Mouse (Mus musculus) layer of hippocampus, adult 2 months (tissue): ENCODE measurements around the gene Serpinb1a. TPM values are rescaled to one million over a fixed set of nuclear protein-coding genes. Genes with fewer than 3 reads are reported as not detected.

Experiments used
- DNase-seq, 2 experiments: peaks; one replicate each; pipeline ENCODE4 v3.0.0; 2022; ENCODE audit warnings: low spot score in 2 of 2
- H3K27ac ChIP-seq: fragments of 200-600 bp; 2 replicates; pipeline ENCODE4 v1.8.1; 2022
- H3K4me3 ChIP-seq: fragments of 200-600 bp; 2 replicates; pipeline ENCODE4 v1.8.1; 2022; ENCODE audit warnings: mild to moderate bottlenecking
- CTCF ChIP-seq: fragments of 200-600 bp; conservative IDR thresholded peaks from 2 replicates; pipeline ENCODE4 v1.8.1; 2022; ENCODE audit warnings: antibody characterized with exemption, mild to moderate bottlenecking, moderate library complexity
- total RNA-seq, 2 experiments: library from RNA; stranded (reverse); gene quantifications; 2 replicates each; pipeline ENCODE4 v1.2.3; 2021

The Serpinb1a gene
- total RNA-seq, 2 experiments from 2014 or later: 5.3 to 6.6 TPM

GRCm38 (mm10) chr13:32860821-32861220, 9.8 kb upstream of the Serpinb1a start:
- no peak for DNase-seq
- no peak overlapping the region for H3K27ac ChIP-seq
- no peak for TF ChIP-seq CTCF
- no peak overlapping the region for H3K4me3 ChIP-seq

GRCm38 (mm10) chr13:32853073-32853472, 2.1 kb upstream of the Serpinb1a start:
- no peak overlapping the region for H3K27ac ChIP-seq
- no peak overlapping the region for H3K4me3 ChIP-seq
- TF ChIP-seq CTCF: no peak
- DNase-seq: no peak

GRCm38 (mm10) chr13:32852539-32852938, 1.6 kb upstream of the Serpinb1a start:
- no peak for TF ChIP-seq CTCF

GRCm38 (mm10) chr13:32851967-32852366, 982 bp upstream of the Serpinb1a start:
- no peak overlapping the region for H3K27ac ChIP-seq
- peak; percentile 86 for TF ChIP-seq CTCF
- peak; percentile 35 to 45 for DNase-seq
- no peak overlapping the region for H3K4me3 ChIP-seq

More at GRCm38 (mm10) chr13:32852539-32852938, 1.6 kb upstream of the Serpinb1a start:
- Histone ChIP-seq H3K4me3 (no peak overlapping the region), H3K27ac (no peak overlapping the region)
- DNase-seq: no peak

GRCm38 (mm10) chr13:32850156-32850555, 829 bp downstream of the Serpinb1a start:
- TF ChIP-seq CTCF: no peak
- H3K27ac ChIP-seq: 0 out of 2 replicates have a peak overlapping the region, but pooled peaks have one; percentile 51
- no peak overlapping the region for H3K4me3 ChIP-seq
- DNase-seq: no peak

GRCm38 (mm10) chr13:32849531-32850123, 1.4 kb downstream of the Serpinb1a start:
- DNase-seq: no peak
- H3K4me3 ChIP-seq: no peak overlapping the region
- no peak overlapping the region for H3K27ac ChIP-seq
- TF ChIP-seq CTCF: no peak

GRCm38 (mm10) chr13:32849092-32849491, 1.9 kb downstream of the Serpinb1a start:
- no peak for DNase-seq
- Histone ChIP-seq H3K4me3 (no peak overlapping the region), H3K27ac (no peak overlapping the region)
- TF ChIP-seq CTCF: no peak

- H3K4me3 ChIP-seq: no peak overlapping the region
- TF ChIP-seq CTCF: no peak
- no peak for DNase-seq
- H3K27ac ChIP-seq: no peak overlapping the region
Measured at GRCm38 (mm10) chr13:32846221-32846620, 4.8 kb downstream of the Serpinb1a start.

GRCm38 (mm10) chr13:32841349-32841748, 9.6 kb downstream of the Serpinb1a start:
- Histone ChIP-seq H3K4me3 (no peak overlapping the region), H3K27ac (no peak overlapping the region)
- no peak for DNase-seq
- TF ChIP-seq CTCF: no peak

- H3K27ac ChIP-seq: no peak overlapping the region
- no peak for DNase-seq
- no peak for TF ChIP-seq CTCF
- H3K4me3 ChIP-seq: no peak overlapping the region
Measured at GRCm38 (mm10) chr13:32839314-32839713, 11.7 kb downstream of the Serpinb1a start.

- Histone ChIP-seq H3K27ac (peak overlapping the region; percentile 62; the same call in 1 of the 2 replicates), H3K4me3 (no peak overlapping the region)
- TF ChIP-seq CTCF: no peak
- no peak for DNase-seq
Measured at GRCm38 (mm10) chr13:32834513-32834912, 16.5 kb downstream of the Serpinb1a start.

- no peak for TF ChIP-seq CTCF
- peak overlapping the region; percentile 83 for H3K27ac ChIP-seq
- no peak overlapping the region for H3K4me3 ChIP-seq
- DNase-seq: peak in 1 of 2 experiments; percentile 5
Measured at GRCm38 (mm10) chr13:32833237-32833636, 17.7 kb downstream of the Serpinb1a start.

- Histone ChIP-seq H3K4me3 (no peak overlapping the region), H3K27ac (peak overlapping the region; percentile 83)
- no peak for DNase-seq
- TF ChIP-seq CTCF: no peak
Measured at GRCm38 (mm10) chr13:32832776-32833175, 18.2 kb downstream of the Serpinb1a start.

- Histone ChIP-seq H3K27ac (peak overlapping the region; percentile 83), H3K4me3 (no peak overlapping the region)
- no peak for DNase-seq
- no peak for TF ChIP-seq CTCF
Measured at GRCm38 (mm10) chr13:32831505-32832273, 19.3 kb downstream of the Serpinb1a start.
